Mouse (Mus musculus) forebrain, embryonic 12.5 days (tissue): ENCODE data around the gene Hsd11b2. TPM values are rescaled to one million over a fixed set of nuclear protein-coding genes. Genes with fewer than 3 reads are reported as not detected.
"Not testable (repeated sequence)": the region's sequence is repeated elsewhere in the genome, so short reads cannot be mapped to it uniquely, and the experiment has no call there.

ENCODE experiments used
- ATAC-seq: fragments of 200-750 bp; cut with Nextera tagmentation; 2 replicates; pipeline ENCODE4 v1.8.0; 2017; ENCODE audit warnings: moderate TSS enrichment; ENCODE audit not compliant: low FRiP score
- H3K27ac ChIP-seq: fragments of 300-500 bp; sonication (generic); 2 replicates; pipeline ENCODE4 v1.5.1; 2016; ENCODE audit warnings: mild to moderate bottlenecking
- H3K27me3 ChIP-seq: fragments of 300-500 bp; sonication (generic); 2 replicates; pipeline ENCODE4 v1.6.1; 2016; ENCODE audit warnings: mild to moderate bottlenecking
- H3K36me3 ChIP-seq: fragments of 300-500 bp; sonication (generic); replicated peaks from 2 replicates; pipeline ENCODE4 v1.6.1; 2016; ENCODE audit warnings: mild to moderate bottlenecking
- H3K4me1 ChIP-seq: fragments of 300-500 bp; sonication (generic); 2 replicates; pipeline ENCODE4 v1.6.1; 2016
- H3K4me2 ChIP-seq: fragments of 300-500 bp; sonication (generic); 2 replicates; pipeline ENCODE4 v1.6.1; 2016; ENCODE audit warnings: mild to moderate bottlenecking, moderate library complexity
- H3K4me3 ChIP-seq: fragments of 300-500 bp; sonication (generic); replicated peaks from 2 replicates; pipeline ENCODE4 v1.5.1; 2016; ENCODE audit warnings: mild to moderate bottlenecking
- H3K9ac ChIP-seq: fragments of 300-500 bp; sonication (generic); 2 replicates; pipeline ENCODE4 v1.6.1; 2016; ENCODE audit warnings: mild to moderate bottlenecking
- H3K9me3 ChIP-seq: fragments of 300-500 bp; sonication (generic); 2 replicates; pipeline ENCODE4 v1.6.1; 2016
- WGBS: fragments of 180-500 bp; shearing (Covaris S2); methylation state at CpG from one replicate; pipeline ENCODE4 v1.1.7; 2016; 5-methylcytosine and 5-hydroxymethylcytosine counted together
- polyA plus RNA-seq: library from polyadenylated mRNA; unstranded; fragments of >200 nt; fragmentation: Nextera tagmentation; extraction: Ambion mirVana; gene quantifications from 2 replicates; pipeline ENCODE4 v1.2.1, GENCODE M21; 2016

Hsd11b2 gene
- polyA plus RNA-seq, 1 experiment from 2014 or later, result 12.0 TPM

DNA sequence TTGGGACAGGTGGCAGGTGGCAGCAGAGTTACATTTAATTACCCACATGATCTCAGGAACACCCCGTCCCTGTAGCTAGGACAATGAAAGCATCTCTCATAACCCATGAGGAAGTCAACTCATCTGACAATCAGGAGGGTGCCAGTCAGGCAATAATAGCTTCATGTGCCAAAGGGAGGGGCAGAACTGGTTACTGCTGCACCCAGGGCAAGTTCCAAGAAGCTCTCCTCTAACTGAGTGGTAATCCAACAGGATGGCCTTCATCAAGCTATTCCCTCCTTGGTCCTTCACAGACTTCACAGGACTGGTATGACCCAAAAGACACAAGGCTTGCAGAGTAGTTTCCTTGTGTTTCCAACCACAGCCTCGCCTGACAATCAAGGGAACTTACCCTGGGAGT, 31.5 kb downstream of the Hsd11b2 start:
- H3K27me3 ChIP-seq, result no peaks in the 10 kb centered on the region
- H3K9me3 ChIP-seq, result no peaks in the 10 kb centered on the region
- peaks cover 2% of the 10 kb centered on the region; the same call in 1 of the 2 replicates for H3K4me1 ChIP-seq
- H3K9ac ChIP-seq, result no peak overlapping the region
- H3K4me3 ChIP-seq, result no peak overlapping the region
- WGBS, result 71% methylated on average over 2 of the region's 2 CpGs
- no peak overlapping the region for H3K27ac ChIP-seq
- H3K36me3 ChIP-seq, result peaks cover 4% of the 10 kb centered on the region; the same call in 1 of the 2 replicates
- H3K4me2 ChIP-seq, result no peak overlapping the region
- ATAC-seq, result no peak

GRCm38 (mm10) chr8:105552032-105552431, 33.5 kb downstream of the Hsd11b2 start:
- no peaks in the 10 kb centered on the region for H3K27me3 ChIP-seq
- H3K36me3 ChIP-seq, result peaks cover 4% of the 10 kb centered on the region; the same call in 1 of the 2 replicates
- 91% methylated on average over 2 of the region's 2 CpGs for WGBS
- no peak overlapping the region for H3K4me2 ChIP-seq
- no peak overlapping the region for H3K27ac ChIP-seq
- H3K4me3 ChIP-seq, result no peak overlapping the region
- ATAC-seq, result no peak
- H3K9me3 ChIP-seq, result no peaks in the 10 kb centered on the region
- no peaks in the 10 kb centered on the region for H3K4me1 ChIP-seq
- H3K9ac ChIP-seq, result no peak overlapping the region

GRCm38 (mm10) chr8:105552824-105553223, 34.3 kb downstream of the Hsd11b2 start:
- Histone ChIP-seq H3K36me3 (peaks cover 4% of the 10 kb centered on the region; the same call in 1 of the 2 replicates), H3K4me3 (no peak overlapping the region), H3K4me2 (no peak overlapping the region), H3K27ac (no peak overlapping the region), H3K4me1 (no peaks in the 10 kb centered on the region), H3K9ac (no peak overlapping the region), H3K27me3 (no peaks in the 10 kb centered on the region), H3K9me3 (no peaks in the 10 kb centered on the region)
- 71% methylated on average over 1 of the region's 1 CpGs for WGBS
- no peak for ATAC-seq

DNA sequence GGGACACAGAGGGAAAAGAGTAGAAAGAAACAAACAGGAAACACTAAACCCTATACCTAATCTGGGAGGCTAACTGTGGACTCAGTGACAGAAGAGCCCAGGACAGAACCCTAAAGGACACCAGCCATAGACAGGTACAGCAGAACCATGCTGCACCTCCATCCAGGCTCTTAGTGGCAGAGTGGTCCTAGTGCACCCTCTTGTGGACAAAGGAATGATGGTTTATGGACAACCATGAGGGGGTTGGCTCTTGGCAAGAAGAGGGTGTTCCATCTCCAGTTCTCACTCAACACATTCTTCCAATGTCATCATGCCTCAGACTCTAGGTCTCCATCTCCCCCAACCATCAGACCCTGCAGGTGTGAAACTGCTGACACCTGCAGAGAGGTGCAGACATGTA, 35.5 kb downstream of the Hsd11b2 start:
- no peaks in the 10 kb centered on the region for H3K27me3 ChIP-seq
- no peak overlapping the region for H3K27ac ChIP-seq
- no peak overlapping the region for H3K4me3 ChIP-seq
- H3K9me3 ChIP-seq, result no peaks in the 10 kb centered on the region
- H3K9ac ChIP-seq, result no peak overlapping the region
- no peaks in the 10 kb centered on the region for H3K4me1 ChIP-seq
- ATAC-seq, result peak; percentile 58; the same call in 1 of the 2 replicates
- H3K4me2 ChIP-seq, result no peak overlapping the region
- H3K36me3 ChIP-seq, result peaks cover 4% of the 10 kb centered on the region; the same call in 1 of the 2 replicates

DNA sequence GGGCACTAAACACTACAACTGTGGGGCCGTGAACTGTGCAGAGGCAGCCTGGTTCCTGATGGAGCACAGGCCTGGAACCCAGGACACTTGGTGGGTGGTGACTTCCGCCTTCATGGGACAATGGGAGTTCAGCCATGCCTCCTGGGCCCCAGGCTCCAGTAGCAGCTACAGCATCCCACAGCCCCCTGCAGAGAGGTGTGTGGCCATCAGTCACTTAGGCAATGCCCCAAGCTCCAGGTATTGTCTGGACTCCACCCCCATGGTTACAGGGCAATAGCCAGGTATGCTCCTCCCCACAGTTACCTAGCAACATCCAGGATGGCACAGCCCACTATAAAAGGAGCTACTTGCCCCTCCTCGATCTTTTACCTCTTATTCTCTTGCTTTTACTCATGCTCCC, 36.7 kb downstream of the Hsd11b2 start:
- ATAC-seq, result no peak
- Histone ChIP-seq H3K27me3 (no peaks in the 10 kb centered on the region), H3K9ac (no peak overlapping the region), H3K9me3 (no peaks in the 10 kb centered on the region), H3K27ac (no peak overlapping the region), H3K4me3 (no peak overlapping the region), H3K4me2 (no peak overlapping the region), H3K36me3 (peaks cover 4% of the 10 kb centered on the region; the same call in 1 of the 2 replicates), H3K4me1 (no peaks in the 10 kb centered on the region)
- WGBS, result 71% methylated on average over 3 of the region's 3 CpGs

DNA sequence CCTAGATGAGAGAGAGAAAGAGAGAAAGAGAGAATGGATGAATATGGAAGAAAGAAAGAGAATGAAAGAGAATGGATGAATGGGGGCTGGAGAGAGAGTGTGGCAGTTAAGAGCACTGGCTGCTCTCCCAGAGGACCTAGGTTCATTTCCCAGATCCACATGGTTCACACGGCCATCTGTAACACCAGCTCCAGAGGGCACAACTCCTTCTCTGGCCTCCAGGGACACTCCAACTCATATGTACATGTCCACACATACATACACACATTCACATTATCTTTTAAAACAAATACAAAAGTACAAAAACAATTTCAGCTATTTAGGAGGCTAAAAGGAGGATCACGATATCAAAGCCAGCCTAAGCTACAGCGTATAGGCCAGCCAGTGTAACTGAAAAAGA, 44.3 kb downstream of the Hsd11b2 start:
- no peak for ATAC-seq
- 95% methylated on average over 3 of the region's 3 CpGs for WGBS
- Histone ChIP-seq H3K4me2 (no peak overlapping the region), H3K36me3 (0 out of 2 replicates have a peak, but pooled peaks cover 2% of the 10 kb centered on the region), H3K9me3 (no peaks in the 10 kb centered on the region), H3K9ac (no peak overlapping the region), H3K27ac (no peak overlapping the region), H3K27me3 (no peaks in the 10 kb centered on the region), H3K4me3 (no peak overlapping the region), H3K4me1 (peaks cover 25% of the 10 kb centered on the region)

DNA sequence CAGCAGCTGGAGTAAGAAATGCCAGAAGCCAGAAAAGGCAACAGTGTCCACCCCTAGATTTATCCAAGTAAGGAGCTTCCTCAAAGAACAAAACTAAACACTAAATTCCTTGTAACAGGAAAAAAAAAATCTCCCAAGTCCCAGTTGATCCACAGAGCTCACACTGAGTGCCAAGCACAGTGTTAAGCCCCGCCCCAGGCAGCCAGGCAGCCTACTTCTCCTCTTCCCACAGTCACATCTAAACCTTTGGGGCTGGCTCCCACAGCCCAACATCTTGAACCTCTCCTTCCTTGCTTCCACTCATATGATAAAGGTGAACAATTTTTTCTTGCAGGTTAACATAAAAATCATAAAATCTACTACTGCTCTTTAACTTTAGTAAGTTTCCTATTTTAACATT, 45.3 kb downstream of the Hsd11b2 start:
- 85% methylated on average over 1 of the region's 1 CpGs for WGBS
- peaks cover 25% of the 10 kb centered on the region for H3K4me1 ChIP-seq

DNA sequence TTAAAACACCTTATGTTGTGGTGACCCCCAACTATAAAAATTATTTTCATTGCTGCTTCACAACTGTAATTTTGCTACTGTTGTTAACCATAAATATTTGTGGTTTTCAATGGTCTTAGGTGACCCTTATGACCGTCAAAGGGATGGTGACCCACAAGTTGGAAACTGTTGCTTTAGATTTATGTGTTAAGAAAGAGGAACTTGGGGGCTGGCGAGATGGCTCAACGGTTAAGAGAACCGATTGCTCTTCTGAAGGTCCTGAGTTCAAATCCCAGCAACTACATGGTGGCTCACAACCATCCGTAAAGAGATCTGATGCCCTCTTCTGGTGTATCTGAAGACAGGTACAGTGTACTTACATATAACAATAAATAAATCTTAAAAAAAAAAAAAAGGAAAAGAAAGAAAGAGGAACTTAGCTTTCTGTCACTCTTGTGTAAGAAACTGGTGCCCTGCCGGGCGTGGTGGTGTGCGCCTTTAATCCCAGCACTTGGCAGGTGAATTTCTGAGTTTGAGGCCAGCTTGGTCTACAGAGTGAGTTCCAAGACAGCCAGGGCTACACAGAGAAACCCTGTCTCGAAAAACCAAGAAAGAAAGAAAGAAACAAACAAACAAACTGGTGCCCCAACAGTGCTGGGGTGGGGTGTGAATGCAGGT, 46.1 kb downstream of the Hsd11b2 start:
- Histone ChIP-seq H3K4me3 (peak overlapping the region; percentile 63), H3K9ac (peak overlapping the region; percentile 79), H3K4me2 (peak overlapping the region; percentile 89), H3K4me1 (peaks cover 25% of the 10 kb centered on the region)
- H3K36me3 ChIP-seq, H3K27me3 ChIP-seq, H3K27ac ChIP-seq, H3K9me3 ChIP-seq, ATAC-seq: not testable (repeated sequence)
- 88% methylated on average over 9 of the region's 9 CpGs for WGBS

More for the DNA sequence above, 45.3 kb downstream of the Hsd11b2 start:
- no peak overlapping the region for H3K27ac ChIP-seq
- H3K9ac ChIP-seq, result no peak overlapping the region
- ATAC-seq, result no peak
- H3K36me3 ChIP-seq, result 0 out of 2 replicates have a peak, but pooled peaks cover 2% of the 10 kb centered on the region
- H3K4me2 ChIP-seq, result no peak overlapping the region
- H3K4me3 ChIP-seq, result no peak overlapping the region
- no peaks in the 10 kb centered on the region for H3K9me3 ChIP-seq
- H3K27me3 ChIP-seq, result no peaks in the 10 kb centered on the region

- peak overlapping the region; percentile 51 for H3K27ac ChIP-seq
- ATAC-seq, result peak; percentile 81
- H3K4me1 ChIP-seq, result peaks cover 25% of the 10 kb centered on the region
- under 1% methylated on average over 31 of the region's 31 CpGs for WGBS
- H3K9ac ChIP-seq, result peak overlapping the region; percentile 79
- peak overlapping the region; percentile 63 for H3K4me3 ChIP-seq
- no peaks in the 10 kb centered on the region for H3K36me3 ChIP-seq
- no peaks in the 10 kb centered on the region for H3K27me3 ChIP-seq
- H3K9me3 ChIP-seq, result no peaks in the 10 kb centered on the region
- H3K4me2 ChIP-seq, result peak overlapping the region; percentile 89
Observed at GRCm38 (mm10) chr8:105565401-105565881, 46.9 kb downstream of the Hsd11b2 start.

GRCm38 (mm10) chr8:105565952-105566702, 47.6 kb downstream of the Hsd11b2 start, which contains the start of gene Atp6v0d1:
Atp6v0d1 (minus strand) TSS chr8:105566047.
- Histone ChIP-seq H3K27me3 (no peaks in the 10 kb centered on the region), H3K4me3 (peak within 1 kb of the TSS; percentile 63), H3K4me1 (peaks cover 25% of the 10 kb centered on the region), H3K27ac (peak within 1 kb of the TSS; percentile 51), H3K36me3 (no peaks in the 10 kb centered on the region), H3K9me3 (no peaks in the 10 kb centered on the region), H3K4me2 (peak within 1 kb of the TSS; percentile 89), H3K9ac (peak within 1 kb of the TSS; percentile 79)
- peak; percentile 99 for ATAC-seq
- 4% methylated on average over 53 of the region's 53 CpGs for WGBS

- peak overlapping the region; percentile 89 for H3K4me2 ChIP-seq
- H3K4me1 ChIP-seq, result peaks cover 25% of the 10 kb centered on the region
- WGBS, result 31% methylated on average over 27 of the region's 27 CpGs
- H3K36me3 ChIP-seq, result no peaks in the 10 kb centered on the region
- no peak overlapping the region for H3K27ac ChIP-seq
- no peak for ATAC-seq
- H3K27me3 ChIP-seq, result no peaks in the 10 kb centered on the region
- H3K4me3 ChIP-seq, result peak overlapping the region; percentile 63
- H3K9ac ChIP-seq, result peak overlapping the region; percentile 63
- H3K9me3 ChIP-seq, result no peaks in the 10 kb centered on the region
Observed at GRCm38 (mm10) chr8:105566703-105567595, 48.4 kb downstream of the Hsd11b2 start.

GRCm38 (mm10) chr8:105571810-105572209, 53.3 kb downstream of the Hsd11b2 start:
- H3K36me3 ChIP-seq, result no peaks in the 10 kb centered on the region
- no peak overlapping the region for H3K4me3 ChIP-seq
- no peak overlapping the region for H3K4me2 ChIP-seq
- ATAC-seq, result no peak
- peaks cover 5% of the 10 kb centered on the region for H3K4me1 ChIP-seq
- no peak overlapping the region for H3K9ac ChIP-seq
- H3K27me3 ChIP-seq, result no peaks in the 10 kb centered on the region
- WGBS, result 93% methylated on average over 9 of the region's 9 CpGs
- no peaks in the 10 kb centered on the region for H3K9me3 ChIP-seq
- H3K27ac ChIP-seq, result no peak overlapping the region
